Mouse (Mus musculus): ENCODE data around the gene Usp54.

GRCm38 (mm10) chr14:20600203-20600602 lies 40.7 kb downstream of the Usp54 start:
- peak; percentile 31 for TF ChIP-seq CTCF (IDR thresholded peaks at IDR 0.05; ENCODE audit: low read depth)
- TF ChIP-seq EP300 (IDR thresholded peaks at IDR 0.05; ENCODE audit: low read depth) = no peak
